10 mouse cellular contexts compared by ENCODE assay signal in genomic region chr6:37593033-37593374, GRCm38 (mm10).
DNase-seq lines count a peak whose midpoint lies in the region; ATAC-seq and TF ChIP-seq lines count a peak whose summit lies in the region.
"Had no signal": no experiment of that assay in that cellular context is flagged by ENCODE, and none has a peak within 500 bp of the region (broad histone marks: within the 10 kb centered on the region; RNA-seq: fewer than 3 reads in every experiment).

No protein-coding gene starts in this region.

- WGBS in kidney, postnatal 0 days: 73% methylated on average over 6 of the region's 6 CpGs
- WGBS in embryonic facial prominence, embryonic 14.5 days: 48% methylated on average over 6 of the region's 6 CpGs
- 19% methylated on average over 6 of the region's 6 CpGs for WGBS in hindbrain, embryonic 13.5 days
- 40% methylated on average over 6 of the region's 6 CpGs for WGBS in neural tube, embryonic 12.5 days

- H3K9me3 ChIP-seq in kidney, postnatal 0 days (replicated peaks; ENCODE audit: low read length): no peaks in the 10 kb centered on the region
- H3K9me3 ChIP-seq in embryonic facial prominence, embryonic 14.5 days (ENCODE audit: control insufficient read depth, low read length): no peaks in the 10 kb centered on the region
- no peaks in the 10 kb centered on the region for H3K9me3 ChIP-seq in hindbrain, embryonic 13.5 days
- no peaks in the 10 kb centered on the region for H3K9me3 ChIP-seq in neural tube, embryonic 12.5 days
- H3K9me3 ChIP-seq: limb, embryonic 12.5 days had no signal

- intact Hi-C loops in left cerebral cortex, postnatal 14 days (cut with DNase I): loop anchor here (5.0 kb wide), 2 partner anchors 279 to 474 kb away; partner anchors contain the start of gene Trim24

- no peak for DNase-seq in kidney, postnatal 0 days (ENCODE audit: low spot score)
- no peak for DNase-seq in kidney, adult 8-10 months
- no peak for DNase-seq in embryonic facial prominence, embryonic 14.5 days (ENCODE audit: low spot score)
- no peak for DNase-seq in thymus, postnatal 0 days (ENCODE audit: low spot score)
- no peak for DNase-seq in left cerebral cortex, postnatal 14 days (ENCODE audit: low spot score in 2 of 2)

- ATAC-seq in kidney, postnatal 0 days (replicated peaks; ENCODE audit: low FRiP score, low read depth): no peak
- no peak for ATAC-seq in embryonic facial prominence, embryonic 14.5 days (ENCODE audit: low read depth)
- no peak for ATAC-seq in hindbrain, embryonic 13.5 days (ENCODE audit: low FRiP score)
- 0 out of 2 replicates have a peak, but pooled peaks have one; percentile 18 for ATAC-seq in neural tube, embryonic 12.5 days (ENCODE audit: low FRiP score, low read depth)
- ATAC-seq in erythroblast, adult 5-6 weeks (replicated peaks; ENCODE audit: low FRiP score, poor library complexity, severe bottlenecking): no peak
- ATAC-seq: Patski had no signal

- H3K27ac ChIP-seq in kidney, postnatal 0 days: peak overlapping the region; percentile 62
- H3K27ac ChIP-seq in embryonic facial prominence, embryonic 14.5 days (replicated peaks; ENCODE audit: low read depth, low read length): peak overlapping the region; percentile 7; the same call in 1 of the 2 replicates
- peak overlapping the region; percentile 92 for H3K27ac ChIP-seq in hindbrain, embryonic 13.5 days
- peak overlapping the region; percentile 74 for H3K27ac ChIP-seq in neural tube, embryonic 12.5 days
- H3K27ac ChIP-seq: limb, embryonic 12.5 days had no signal

- H3K4me3 ChIP-seq in kidney, postnatal 0 days (replicated peaks; ENCODE audit: low read depth, low read length): no peak overlapping the region
- no peak overlapping the region for H3K4me3 ChIP-seq in embryonic facial prominence, embryonic 14.5 days (ENCODE audit: low read depth, low read length)
- H3K4me3 ChIP-seq in hindbrain, embryonic 13.5 days: 0 out of 2 replicates have a peak overlapping the region, but pooled peaks have one; percentile 18
- no peak overlapping the region for H3K4me3 ChIP-seq in neural tube, embryonic 12.5 days
- H3K4me3 ChIP-seq: limb, embryonic 12.5 days had no signal

- no peak overlapping the region for H3K9ac ChIP-seq in kidney, postnatal 0 days (ENCODE audit: low read depth, low read length)
- H3K9ac ChIP-seq in embryonic facial prominence, embryonic 14.5 days (ENCODE audit: low read depth, low read length): no peak overlapping the region
- H3K9ac ChIP-seq in hindbrain, embryonic 13.5 days: no peak overlapping the region; the same call in 1 of the 2 replicates
- H3K9ac ChIP-seq in neural tube, embryonic 12.5 days: no peak overlapping the region
- H3K9ac ChIP-seq: limb, embryonic 12.5 days had no signal

- H3K4me2 ChIP-seq in kidney, postnatal 0 days (ENCODE audit: low read length): no peak overlapping the region
- H3K4me2 ChIP-seq in embryonic facial prominence, embryonic 14.5 days (ENCODE audit: low read depth, low read length): peak overlapping the region; percentile 11; the same call in 1 of the 2 replicates
- H3K4me2 ChIP-seq in hindbrain, embryonic 13.5 days: peak overlapping the region; percentile 40
- peak overlapping the region; percentile 35; the same call in 1 of the 2 replicates for H3K4me2 ChIP-seq in neural tube, embryonic 12.5 days (replicated peaks)
- H3K4me2 ChIP-seq: limb, embryonic 12.5 days had no signal

- peaks cover 7% of the 10 kb centered on the region; the same call in 1 of the 2 replicates for H3K4me1 ChIP-seq in kidney, postnatal 0 days (replicated peaks; ENCODE audit: insufficient read depth, low read length)
- 0 out of 2 replicates have a peak, but pooled peaks cover 7% of the 10 kb centered on the region for H3K4me1 ChIP-seq in embryonic facial prominence, embryonic 14.5 days (ENCODE audit: control insufficient read depth, insufficient read depth, low read length)
- peaks cover 27% of the 10 kb centered on the region for H3K4me1 ChIP-seq in hindbrain, embryonic 13.5 days (replicated peaks)
- peaks cover 21% of the 10 kb centered on the region for H3K4me1 ChIP-seq in neural tube, embryonic 12.5 days

- no peak for TF ChIP-seq CTCF in kidney, postnatal 0 days (IDR thresholded peaks at IDR 0.05; ENCODE audit: low read depth)

- H3K27me3 ChIP-seq in kidney, postnatal 0 days (ENCODE audit: insufficient read depth, low read length): no peaks in the 10 kb centered on the region
- H3K27me3 ChIP-seq in embryonic facial prominence, embryonic 14.5 days (replicated peaks; ENCODE audit: control insufficient read depth, insufficient read depth, low read length): no peaks in the 10 kb centered on the region
- no peaks in the 10 kb centered on the region for H3K27me3 ChIP-seq in hindbrain, embryonic 13.5 days
- H3K27me3 ChIP-seq in neural tube, embryonic 12.5 days (replicated peaks): no peaks in the 10 kb centered on the region
- H3K27me3 ChIP-seq: limb, embryonic 12.5 days; Patski had no signal

- no peaks in the 10 kb centered on the region for H3K36me3 ChIP-seq in kidney, postnatal 0 days (ENCODE audit: insufficient read depth, low read length)
- H3K36me3 ChIP-seq in embryonic facial prominence, embryonic 14.5 days (ENCODE audit: control insufficient read depth, insufficient read depth, low read length): no peaks in the 10 kb centered on the region
- H3K36me3 ChIP-seq in hindbrain, embryonic 13.5 days: no peaks in the 10 kb centered on the region
- H3K36me3 ChIP-seq in neural tube, embryonic 12.5 days: no peaks in the 10 kb centered on the region
- H3K36me3 ChIP-seq: limb, embryonic 12.5 days had no signal

Comparison
In these comparisons a context has a peak if more than half of its experiments do, and no peak if none do; other contexts are left out.
1. H3K27ac ChIP-seq: peak in every context shown above with its lines; median percentile 92 in hindbrain, embryonic 13.5 days; 74 in neural tube, embryonic 12.5 days; 62 in kidney, postnatal 0 days; 7 in embryonic facial prominence, embryonic 14.5 days.